Mouse (Mus musculus) midbrain, embryonic 10.5 days (tissue): Measurements from ENCODE around the gene Por. TPM values are rescaled to one million over a fixed set of nuclear protein-coding genes. Genes with fewer than 3 reads are reported as not detected.
A peak's percentile ranks its signal among the peaks of the same experiment; 100 is the strongest.

Experiments
- DNase-seq: peaks from one replicate; pipeline ENCODE4 v3.0.0-alpha.2; 2017; ENCODE audit warnings: low spot score
- H3K27ac ChIP-seq: fragments of 300-500 bp; sonication (generic); replicated peaks from 2 replicates; pipeline ENCODE4 v1.5.1; 2016; ENCODE audit warnings: mild to moderate bottlenecking
- H3K27me3 ChIP-seq: fragments of 300-500 bp; sonication (generic); 2 replicates; pipeline ENCODE4 v1.6.1; 2016; ENCODE audit warnings: low read depth, mild to moderate bottlenecking; ENCODE audit not compliant: poor library complexity, severe bottlenecking
- H3K36me3 ChIP-seq: fragments of 300-500 bp; sonication (generic); 2 replicates; pipeline ENCODE4 v1.6.1; 2016; ENCODE audit warnings: mild to moderate bottlenecking, moderate library complexity
- H3K4me1 ChIP-seq: fragments of 300-500 bp; sonication (generic); 2 replicates; pipeline ENCODE4 v1.6.1; 2016
- H3K4me3 ChIP-seq: fragments of 300-500 bp; sonication (generic); 2 replicates; pipeline ENCODE4 v1.5.1; 2016; ENCODE audit warnings: mild to moderate bottlenecking, moderate library complexity
- H3K9me3 ChIP-seq: fragments of 300-500 bp; sonication (generic); replicated peaks from 2 replicates; pipeline ENCODE4 v1.6.1; 2016; ENCODE audit warnings: mild to moderate bottlenecking
- WGBS: fragments of 180-500 bp; shearing (Covaris S2); methylation state at CpG from one replicate; pipeline ENCODE4 v1.1.7; 2016; 5-methylcytosine and 5-hydroxymethylcytosine counted together
- polyA plus RNA-seq: library from polyadenylated mRNA; unstranded; fragments of >200 nt; fragmentation: Nextera tagmentation; extraction: Ambion mirVana; gene quantifications from 2 replicates; pipeline ENCODE4 v1.2.1, GENCODE M21; 2016

The Por gene
- polyA plus RNA-seq, 1 experiment from 2014 or later = 114 TPM

DNA sequence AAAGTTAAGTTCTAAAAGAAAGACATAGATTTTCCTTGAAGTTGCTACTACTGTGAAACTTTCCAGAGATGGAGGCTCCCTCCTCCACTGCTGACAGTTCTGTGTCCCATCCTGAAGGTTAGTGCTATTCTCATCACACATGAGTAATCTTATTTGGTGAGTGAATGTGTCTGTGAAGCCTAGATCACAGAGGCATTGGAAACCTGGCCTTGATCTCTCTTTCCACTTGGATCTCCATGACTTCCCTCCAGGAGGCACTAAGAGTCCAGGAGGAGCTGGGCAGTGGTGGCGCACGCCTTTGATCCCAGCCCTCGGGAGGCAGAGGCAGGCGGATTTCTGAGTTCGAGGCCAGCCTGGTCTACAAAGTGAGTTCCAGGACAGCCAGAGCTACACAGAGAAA lies 12.2 kb downstream of the Por start:
- no peaks in the 10 kb centered on the region for H3K9me3 ChIP-seq
- no peak overlapping the region for H3K27ac ChIP-seq
- no peaks in the 10 kb centered on the region for H3K27me3 ChIP-seq
- H3K4me3 ChIP-seq = no peak overlapping the region
- no peak for DNase-seq
- WGBS = 94% methylated on average over 5 of the region's 5 CpGs
- no peaks in the 10 kb centered on the region for H3K36me3 ChIP-seq
- H3K4me1 ChIP-seq = no peaks in the 10 kb centered on the region

DNA sequence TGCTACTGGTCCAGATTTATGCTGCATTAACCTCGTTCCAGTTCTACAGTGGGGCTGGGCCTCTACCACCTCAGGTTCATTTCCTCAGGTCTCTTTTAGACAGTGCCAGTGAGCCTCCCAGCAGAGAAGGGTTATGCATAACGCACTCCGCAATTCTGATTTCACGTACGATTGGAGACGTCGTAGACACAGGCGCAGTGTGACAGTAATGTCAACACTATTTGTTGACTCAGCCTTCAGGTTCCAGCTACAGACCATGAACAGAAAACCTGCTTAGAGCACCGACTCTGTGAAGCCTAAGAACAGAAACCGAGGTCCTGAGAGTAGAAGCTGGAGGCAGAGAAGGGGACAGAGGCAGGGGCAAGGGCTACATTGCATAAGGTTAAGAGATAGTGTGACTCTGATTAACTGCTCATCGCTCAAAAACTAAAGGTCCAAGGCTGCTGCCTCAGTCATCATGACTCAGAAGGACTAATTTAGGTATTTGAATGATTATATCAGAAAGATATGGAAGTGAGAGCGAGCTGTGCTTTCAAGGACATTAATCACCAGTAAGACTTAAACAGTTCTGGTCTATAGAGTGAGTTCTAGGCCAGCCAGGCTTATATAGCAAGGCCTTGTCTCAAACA lies 13.2 kb downstream of the Por start:
- Histone ChIP-seq H3K36me3 (no peaks in the 10 kb centered on the region), H3K4me3 (no peak overlapping the region), H3K4me1 (peaks cover 4% of the 10 kb centered on the region), H3K27ac (no peak overlapping the region), H3K9me3 (no peaks in the 10 kb centered on the region), H3K27me3 (no peaks in the 10 kb centered on the region)
- WGBS = 93% methylated on average over 12 of the region's 12 CpGs
- DNase-seq = no peak

DNA sequence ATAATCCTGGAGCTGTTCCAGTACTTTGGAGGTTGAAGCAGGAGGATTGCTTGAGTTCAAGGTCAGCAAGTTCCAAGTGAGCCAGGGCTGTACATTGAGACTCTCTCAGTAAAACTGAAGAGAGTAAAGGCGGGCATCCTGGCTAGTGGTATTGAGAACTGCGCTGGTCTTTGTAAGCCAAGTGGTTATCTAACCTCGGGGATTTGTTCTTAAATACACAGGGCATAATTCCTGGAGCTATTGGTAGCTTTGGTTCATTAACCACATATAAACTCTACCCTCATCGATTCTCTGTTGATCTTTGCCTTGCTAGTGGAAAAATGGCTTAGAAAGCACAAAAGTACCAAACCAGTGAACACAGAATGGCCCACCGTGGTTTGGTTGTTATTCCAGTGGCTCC lies 20.6 kb downstream of the Por start:
- 89% methylated on average over 5 of the region's 5 CpGs for WGBS
- 0 out of 2 replicates have a peak, but pooled peaks cover 3% of the 10 kb centered on the region for H3K36me3 ChIP-seq
- no peak for DNase-seq
- no peaks in the 10 kb centered on the region for H3K27me3 ChIP-seq
- H3K27ac ChIP-seq = no peak overlapping the region
- H3K9me3 ChIP-seq = no peaks in the 10 kb centered on the region
- peak overlapping the region; percentile 80 for H3K4me3 ChIP-seq
- H3K4me1 ChIP-seq = peaks cover 24% of the 10 kb centered on the region

DNA sequence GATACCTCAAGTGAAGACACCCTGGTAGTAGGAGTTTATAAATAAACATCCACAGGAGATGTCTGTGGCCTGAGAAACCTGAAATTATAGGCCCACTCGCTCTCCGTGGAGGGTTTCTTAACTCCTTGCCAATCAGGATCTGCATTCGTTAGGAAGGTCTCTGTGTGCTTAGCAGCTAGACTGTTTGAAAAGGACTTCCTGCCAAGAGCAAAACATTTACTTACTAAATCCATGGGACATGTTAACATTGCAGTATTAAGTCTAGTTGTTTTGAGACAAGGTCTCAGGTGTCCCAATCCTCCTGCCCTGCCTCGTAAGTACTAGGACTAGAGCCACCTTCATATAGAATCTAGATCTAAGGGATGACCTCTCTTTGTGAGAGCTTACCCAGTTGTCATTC lies 21.4 kb downstream of the Por start:
- WGBS = 82% methylated on average over 4 of the region's 4 CpGs
- no peaks in the 10 kb centered on the region for H3K27me3 ChIP-seq

DNA sequence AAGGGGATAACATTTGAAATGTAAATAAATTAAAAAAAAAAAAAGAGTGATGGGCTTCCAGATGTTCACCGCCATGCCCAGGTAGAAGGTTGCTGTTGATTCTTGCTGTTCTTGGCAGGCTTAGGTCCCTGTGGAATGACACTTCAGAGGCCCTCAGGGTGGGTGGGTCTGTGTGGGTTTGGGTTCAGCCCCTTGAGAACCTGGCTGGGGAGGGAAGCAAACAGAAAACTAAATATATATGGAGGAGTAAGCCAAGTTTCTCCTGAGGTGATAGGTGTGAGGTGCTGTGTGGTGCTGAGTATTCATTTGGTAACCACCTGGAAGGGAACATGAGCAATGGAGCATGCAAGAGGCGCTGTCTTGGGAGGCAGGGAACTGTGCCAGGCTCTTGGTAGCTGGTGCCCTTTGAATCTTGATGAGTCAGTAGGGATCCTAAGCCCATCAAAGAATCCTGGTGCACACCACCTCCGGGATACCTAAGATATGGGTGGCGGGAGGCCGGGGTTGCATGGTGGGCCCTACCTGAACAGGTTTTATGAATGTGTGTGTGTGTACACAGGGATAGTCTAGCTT lies 23.5 kb downstream of the Por start:
- 98% methylated on average over 5 of the region's 5 CpGs for WGBS
- Histone ChIP-seq H3K27ac (no peak overlapping the region), H3K4me1 (peaks cover 19% of the 10 kb centered on the region), H3K27me3 (no peaks in the 10 kb centered on the region), H3K4me3 (no peak overlapping the region), H3K36me3 (peaks cover 14% of the 10 kb centered on the region), H3K9me3 (no peaks in the 10 kb centered on the region)
- DNase-seq = no peak

More for the DNA sequence above, 21.4 kb downstream of the Por start:
- H3K27ac ChIP-seq = no peak overlapping the region
- no peak overlapping the region for H3K4me3 ChIP-seq
- H3K4me1 ChIP-seq = peaks cover 26% of the 10 kb centered on the region
- DNase-seq = no peak
- H3K36me3 ChIP-seq = 0 out of 2 replicates have a peak, but pooled peaks cover 3% of the 10 kb centered on the region
- no peaks in the 10 kb centered on the region for H3K9me3 ChIP-seq

DNA sequence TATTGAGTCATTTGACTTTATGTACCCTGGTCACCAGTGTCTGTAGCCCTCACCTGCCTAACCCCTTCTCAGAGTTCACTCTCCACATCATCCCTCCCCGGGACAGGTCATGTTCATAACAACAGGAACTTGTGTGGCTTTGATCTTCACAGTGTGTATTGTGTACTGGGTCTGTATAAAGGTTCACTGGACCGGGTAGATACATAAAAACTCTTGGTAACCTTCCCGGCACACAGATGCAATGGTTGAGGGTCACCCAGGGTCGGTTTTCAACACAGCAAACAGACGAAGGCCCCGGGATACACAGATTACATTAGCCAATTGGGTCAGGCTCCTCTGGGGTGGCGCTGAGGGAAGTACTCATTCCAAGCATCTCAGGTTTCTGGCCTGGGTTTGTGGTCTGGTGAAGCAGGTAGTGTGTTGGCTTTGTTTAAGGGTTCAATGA lies 25.5 kb downstream of the Por start:
- no peak for DNase-seq
- Histone ChIP-seq H3K27me3 (no peaks in the 10 kb centered on the region), H3K4me3 (no peak overlapping the region), H3K9me3 (no peaks in the 10 kb centered on the region), H3K27ac (no peak overlapping the region), H3K4me1 (peaks cover 7% of the 10 kb centered on the region), H3K36me3 (peaks cover 31% of the 10 kb centered on the region)
- 78% methylated on average over 7 of the region's 7 CpGs for WGBS

DNA sequence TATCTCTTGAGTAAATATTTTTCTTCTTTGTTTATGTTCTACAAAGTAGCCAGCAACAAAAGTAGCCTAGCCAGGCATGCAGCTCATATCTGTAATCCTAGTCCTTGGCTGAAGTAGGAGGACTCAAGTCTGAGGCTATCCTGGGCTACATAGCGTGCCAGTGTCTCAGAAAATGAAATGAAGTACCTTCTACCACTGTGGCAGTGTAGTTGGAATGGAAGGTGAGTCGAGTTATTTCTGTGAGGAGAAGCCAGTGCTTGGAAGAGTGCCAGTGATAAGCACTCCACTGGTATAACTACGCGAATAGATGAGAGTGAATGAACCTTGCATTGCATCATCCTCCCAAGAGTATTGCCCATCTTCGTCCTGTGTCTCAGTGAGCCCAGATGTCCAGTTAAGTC lies 27.9 kb downstream of the Por start:
- Histone ChIP-seq H3K4me1 (0 out of 2 replicates have a peak, but pooled peaks cover 5% of the 10 kb centered on the region), H3K36me3 (peaks cover 50% of the 10 kb centered on the region), H3K9me3 (no peaks in the 10 kb centered on the region), H3K27ac (no peak overlapping the region), H3K27me3 (no peaks in the 10 kb centered on the region), H3K4me3 (no peak overlapping the region)
- no peak for DNase-seq
- 92% methylated on average over 5 of the region's 5 CpGs for WGBS

DNA sequence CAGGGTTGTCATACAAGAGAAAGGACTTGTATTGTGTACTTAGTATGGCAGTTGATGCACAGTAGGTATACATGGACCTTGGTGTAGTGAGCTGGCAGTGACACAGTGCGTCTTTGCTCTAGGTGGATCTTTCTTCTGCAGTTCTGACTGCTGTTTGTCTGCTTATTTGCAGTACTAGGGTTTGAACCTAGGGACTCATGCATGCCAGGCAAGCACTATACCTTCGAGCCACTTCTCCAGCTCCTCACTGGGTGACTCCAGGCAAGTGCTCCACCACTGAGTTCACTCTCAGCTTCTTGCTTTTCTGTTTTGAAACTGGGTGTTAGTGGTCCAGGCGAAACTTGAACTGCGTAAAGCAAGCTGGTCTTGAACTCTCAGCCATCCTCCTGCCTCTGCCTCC lies 31.8 kb downstream of the Por start:
- H3K27me3 ChIP-seq = no peaks in the 10 kb centered on the region
- 95% methylated on average over 4 of the region's 4 CpGs for WGBS
- no peak for DNase-seq

DNA sequence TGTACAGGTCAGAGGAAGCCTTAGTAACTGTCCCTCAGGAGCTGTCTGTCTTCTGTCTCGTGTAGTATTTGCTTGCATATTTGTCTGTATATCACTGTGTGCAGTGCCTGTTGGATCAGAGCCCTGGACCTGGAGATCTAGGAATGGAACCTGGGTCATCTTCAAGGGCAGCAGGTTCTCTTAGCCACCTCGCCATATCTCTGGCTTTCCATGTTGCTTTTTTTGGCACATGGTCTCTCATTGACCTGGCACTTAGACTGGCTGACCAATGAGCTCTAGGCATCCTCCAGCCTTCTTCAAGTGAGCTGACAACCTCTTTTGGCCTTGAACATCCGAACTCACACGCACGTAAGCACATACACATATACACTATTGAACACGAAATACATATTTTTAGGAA lies 32.4 kb downstream of the Por start:
- no peak for DNase-seq
- no peak overlapping the region for H3K27ac ChIP-seq
- WGBS = 88% methylated on average over 6 of the region's 6 CpGs
- no peaks in the 10 kb centered on the region for H3K4me1 ChIP-seq
- peaks cover 77% of the 10 kb centered on the region for H3K36me3 ChIP-seq
- no peak overlapping the region for H3K4me3 ChIP-seq
- no peaks in the 10 kb centered on the region for H3K9me3 ChIP-seq
- no peaks in the 10 kb centered on the region for H3K27me3 ChIP-seq

More for the DNA sequence above, 31.8 kb downstream of the Por start:
- H3K4me3 ChIP-seq = no peak overlapping the region
- no peak overlapping the region for H3K27ac ChIP-seq
- H3K9me3 ChIP-seq = no peaks in the 10 kb centered on the region
- no peaks in the 10 kb centered on the region for H3K4me1 ChIP-seq
- peaks cover 71% of the 10 kb centered on the region for H3K36me3 ChIP-seq

DNA sequence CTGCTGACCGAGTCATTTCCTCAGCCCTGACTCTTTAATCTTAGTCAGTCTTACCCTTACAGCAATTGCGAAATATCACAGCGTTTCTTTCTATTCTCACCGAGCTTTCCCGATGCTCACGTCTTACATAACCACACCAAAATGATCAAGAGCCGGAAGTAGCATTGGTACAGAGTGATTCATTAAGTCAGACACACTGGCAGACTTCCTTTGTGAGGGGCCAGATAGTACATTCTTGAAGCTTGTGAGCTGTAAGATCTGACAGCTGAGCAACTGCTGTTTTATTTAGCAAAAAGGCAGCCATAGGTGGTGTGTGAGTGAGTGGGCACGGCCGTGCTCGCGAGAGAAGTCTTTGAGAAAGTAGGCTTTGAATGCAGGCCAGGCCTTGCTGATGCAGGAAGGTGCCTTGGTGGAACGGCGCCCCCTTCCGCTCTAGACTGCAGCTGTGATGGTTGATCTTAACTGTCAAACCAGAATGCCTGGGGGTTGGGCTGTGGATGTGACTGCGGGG lies 32.9 kb downstream of the Por start:
- H3K9me3 ChIP-seq = no peaks in the 10 kb centered on the region
- DNase-seq = no peak
- H3K36me3 ChIP-seq = peaks cover 77% of the 10 kb centered on the region
- 78% methylated on average over 15 of the region's 15 CpGs for WGBS
- H3K4me3 ChIP-seq = no peak overlapping the region
- H3K4me1 ChIP-seq = no peaks in the 10 kb centered on the region
- H3K27ac ChIP-seq = no peak overlapping the region
- no peaks in the 10 kb centered on the region for H3K27me3 ChIP-seq

DNA sequence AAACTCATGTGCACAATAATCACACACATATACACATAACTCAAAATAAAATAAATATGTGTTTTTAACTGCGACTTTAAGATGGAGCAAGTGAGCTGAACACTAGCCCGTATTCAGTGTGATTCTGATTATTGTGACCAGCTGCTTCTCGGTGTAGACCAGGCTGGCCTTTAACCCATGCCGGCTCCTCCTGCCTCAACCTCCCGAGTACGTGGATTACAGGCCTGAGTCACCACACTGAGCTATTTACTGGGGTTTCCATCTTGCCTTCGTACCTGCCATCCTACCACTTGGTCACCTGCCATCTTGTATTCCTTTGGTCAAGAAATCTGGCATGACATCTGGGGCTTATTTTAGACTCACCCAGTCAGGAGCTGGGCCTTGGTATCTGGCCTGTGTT lies 33.6 kb downstream of the Por start:
- H3K27ac ChIP-seq = no peak overlapping the region
- peaks cover 77% of the 10 kb centered on the region for H3K36me3 ChIP-seq
- no peaks in the 10 kb centered on the region for H3K4me1 ChIP-seq
- no peak for DNase-seq
- WGBS = 97% methylated on average over 7 of the region's 7 CpGs
- H3K27me3 ChIP-seq = no peaks in the 10 kb centered on the region
- no peaks in the 10 kb centered on the region for H3K9me3 ChIP-seq
- H3K4me3 ChIP-seq = no peak overlapping the region

DNA sequence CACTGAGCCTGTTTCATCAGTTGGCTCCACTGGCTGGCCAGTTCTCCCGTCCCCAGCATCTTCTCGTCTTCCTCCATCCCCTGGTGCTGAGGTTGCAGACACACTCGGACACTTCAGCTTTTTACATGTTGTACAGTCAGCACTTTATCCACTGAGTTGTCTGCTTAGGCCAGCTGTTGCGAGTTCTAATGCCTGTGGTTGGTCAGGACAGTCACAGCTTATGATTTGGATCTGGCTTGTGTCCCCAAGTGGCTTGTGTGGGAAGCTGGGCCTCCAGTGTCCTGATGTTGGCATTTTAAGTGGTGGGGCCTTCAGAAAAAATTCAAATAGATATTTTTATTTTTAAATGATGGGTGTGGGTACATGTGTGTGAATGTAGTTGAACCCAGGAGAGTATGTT lies 35.5 kb downstream of the Por start:
- Histone ChIP-seq H3K27me3 (no peaks in the 10 kb centered on the region), H3K9me3 (no peaks in the 10 kb centered on the region), H3K27ac (no peak overlapping the region), H3K4me3 (no peak overlapping the region), H3K36me3 (peaks cover 74% of the 10 kb centered on the region), H3K4me1 (no peaks in the 10 kb centered on the region)
- WGBS = 90% methylated on average over 4 of the region's 4 CpGs
- DNase-seq = no peak

DNA sequence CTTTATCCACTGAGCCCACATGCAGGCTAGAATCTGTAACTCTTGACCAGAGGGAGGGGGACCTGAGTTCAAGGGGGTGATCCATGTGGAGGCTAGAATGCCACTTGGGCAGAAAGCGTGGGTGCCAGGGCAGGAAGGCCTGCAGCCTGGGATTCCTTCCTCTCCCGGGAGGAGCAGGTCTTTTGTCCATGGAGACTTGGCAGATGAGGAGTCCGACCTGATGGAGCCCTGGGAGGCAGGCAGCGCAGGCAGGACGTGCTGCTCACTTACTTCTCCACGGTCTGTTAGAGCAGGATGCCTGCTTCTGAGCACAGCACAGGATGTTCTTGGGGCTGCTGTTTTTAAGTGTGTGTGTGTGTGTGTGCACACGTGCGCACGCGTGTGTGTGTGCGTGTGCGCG lies 37.2 kb downstream of the Por start:
- Histone ChIP-seq H3K9me3 (no peaks in the 10 kb centered on the region), H3K4me3 (no peak overlapping the region), H3K27me3 (no peaks in the 10 kb centered on the region), H3K27ac (no peak overlapping the region), H3K4me1 (0 out of 2 replicates have a peak, but pooled peaks cover 2% of the 10 kb centered on the region), H3K36me3 (peaks cover 68% of the 10 kb centered on the region)
- WGBS = 93% methylated on average over 13 of the region's 13 CpGs
- DNase-seq = no peak
